Mouse (Mus musculus): ENCODE measurements around the gene Syn3. TPM values are rescaled to one million over a fixed set of nuclear protein-coding genes. Genes with fewer than 3 reads are reported as not detected.
A peak's percentile ranks its signal among the peaks of the same experiment; 100 is the strongest.

Syn3 gene
- total RNA-seq, 4 experiments from 2014 or later, result 0.10 to 0.90 (median 0.57) TPM

GRCm38 (mm10) chr10:86279579-86280168 lies 219.0 kb downstream of the Syn3 start:
- DNase-seq (ENCODE audit: low spot score in 2 of 2), result no peak

GRCm38 (mm10) chr10:86278481-86278880 lies 220.2 kb downstream of the Syn3 start:
- DNase-seq (ENCODE audit: low spot score in 2 of 2), result no peak

- no peak for DNase-seq (ENCODE audit: low spot score in 2 of 2)
Measured at GRCm38 (mm10) chr10:86277327-86277726, 221.4 kb downstream of the Syn3 start.

- no peak for DNase-seq (ENCODE audit: low spot score in 2 of 2)
Measured at GRCm38 (mm10) chr10:86275585-86275984, 223.1 kb downstream of the Syn3 start.

GRCm38 (mm10) chr10:86273410-86274191 lies 225.1 kb downstream of the Syn3 start:
- DNase-seq (ENCODE audit: low spot score in 2 of 2), result peak in 1 of 2 experiments; percentile 27

GRCm38 (mm10) chr10:86272826-86273225 lies 225.9 kb downstream of the Syn3 start:
- DNase-seq (ENCODE audit: low spot score in 2 of 2), result no peak

GRCm38 (mm10) chr10:86270254-86270653 lies 228.4 kb downstream of the Syn3 start:
- DNase-seq (ENCODE audit: low spot score in 2 of 2), result no peak

GRCm38 (mm10) chr10:86264618-86265017 lies 234.1 kb downstream of the Syn3 start:
- peak in 1 of 2 experiments; percentile 17 for DNase-seq (ENCODE audit: low spot score in 2 of 2)

GRCm38 (mm10) chr10:86261725-86262124 lies 237.0 kb downstream of the Syn3 start:
- DNase-seq (ENCODE audit: low spot score in 2 of 2), result no peak

- no peak for DNase-seq (ENCODE audit: low spot score in 2 of 2)
Measured at GRCm38 (mm10) chr10:86258992-86259391, 239.7 kb downstream of the Syn3 start.

- DNase-seq (ENCODE audit: low spot score in 2 of 2), result no peak
Measured at GRCm38 (mm10) chr10:86258046-86258445, 240.7 kb downstream of the Syn3 start.

- no peak for DNase-seq (ENCODE audit: low spot score in 2 of 2)
Measured at GRCm38 (mm10) chr10:86257045-86257444, 241.7 kb downstream of the Syn3 start.

- no peak for DNase-seq (ENCODE audit: low spot score in 2 of 2)
Measured at GRCm38 (mm10) chr10:86256221-86256620, 242.5 kb downstream of the Syn3 start.

GRCm38 (mm10) chr10:86250149-86250922 lies 248.4 kb downstream of the Syn3 start:
- DNase-seq (ENCODE audit: low spot score in 2 of 2), result no peak

GRCm38 (mm10) chr10:86249283-86249682 lies 249.4 kb downstream of the Syn3 start:
- no peak for DNase-seq (ENCODE audit: low spot score in 2 of 2)

- no peak for DNase-seq (ENCODE audit: low spot score in 2 of 2)
Measured at GRCm38 (mm10) chr10:86248807-86249206, 249.9 kb downstream of the Syn3 start.

GRCm38 (mm10) chr10:86248131-86248740 lies 250.5 kb downstream of the Syn3 start:
- no peak for DNase-seq (ENCODE audit: low spot score in 2 of 2)

- DNase-seq (ENCODE audit: low spot score in 2 of 2), result no peak
Measured at GRCm38 (mm10) chr10:86245396-86245795, 253.3 kb downstream of the Syn3 start.

GRCm38 (mm10) chr10:86243525-86243924 lies 255.2 kb downstream of the Syn3 start:
- no peak for DNase-seq (ENCODE audit: low spot score in 2 of 2)

- DNase-seq (ENCODE audit: low spot score in 2 of 2), result no peak
Measured at GRCm38 (mm10) chr10:86242721-86243120, 256.0 kb downstream of the Syn3 start.

GRCm38 (mm10) chr10:86230006-86230405 lies 268.7 kb downstream of the Syn3 start:
- peak in 1 of 2 experiments; percentile 10 for DNase-seq (ENCODE audit: low spot score in 2 of 2)

- DNase-seq (ENCODE audit: low spot score in 2 of 2), result no peak
Measured at GRCm38 (mm10) chr10:86225480-86225879, 273.2 kb downstream of the Syn3 start.

Data from gastrocnemius, adult 8-10 months (tissue).